In the genomic region with DNA sequence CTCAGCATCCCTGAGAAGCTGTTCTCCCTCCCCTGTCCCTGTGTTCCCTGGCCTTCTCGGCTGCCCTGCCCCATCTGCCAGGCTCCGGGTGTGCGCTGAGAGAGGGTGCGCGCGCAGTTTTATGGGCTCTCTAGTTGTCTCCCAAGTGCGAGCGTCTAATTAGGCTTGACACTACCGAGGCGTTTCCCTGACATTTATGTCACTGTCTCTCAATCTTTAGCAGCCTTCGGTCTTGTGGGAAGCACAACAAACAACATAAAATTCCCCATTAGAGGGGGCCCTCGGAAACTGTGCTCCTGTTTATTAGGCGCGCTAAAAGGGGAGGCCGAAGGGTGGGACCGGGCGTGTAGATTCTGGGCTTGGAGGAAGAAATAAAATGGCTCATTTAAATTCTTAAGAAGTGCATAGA, we compare ENCODE assay signal across 8 mouse cellular contexts.
DNase-seq lines count a peak whose midpoint lies in the region; ATAC-seq lines count a peak whose summit lies in the region.

No protein-coding gene starts in this region.

- no peak overlapping the region for H3K27ac ChIP-seq in liver, embryonic 16.5 days (ENCODE audit: low read length)
- no peak overlapping the region for H3K27ac ChIP-seq in stomach, embryonic 14.5 days (ENCODE audit: low read length)

- H3K4me1 ChIP-seq in liver, embryonic 16.5 days (ENCODE audit: control insufficient read depth, low read depth, low read length), result peaks cover 6% of the 10 kb centered on the region
- peaks cover 9% of the 10 kb centered on the region; the same call in 1 of the 2 replicates for H3K4me1 ChIP-seq in stomach, embryonic 14.5 days (ENCODE audit: control insufficient read depth, insufficient read depth, low read length)

- no peak overlapping the region for H3K9ac ChIP-seq in liver, embryonic 16.5 days (ENCODE audit: low read depth, low read length)
- H3K9ac ChIP-seq in stomach, embryonic 14.5 days (replicated peaks; ENCODE audit: low read depth, low read length), result no peak overlapping the region

- H3K36me3 ChIP-seq in liver, embryonic 16.5 days (ENCODE audit: control insufficient read depth, insufficient read depth), result no peaks in the 10 kb centered on the region
- H3K36me3 ChIP-seq in stomach, embryonic 14.5 days (ENCODE audit: control insufficient read depth, insufficient read depth, low read length), result no peaks in the 10 kb centered on the region

- 4% methylated on average over 17 of the region's 17 CpGs for WGBS in liver, embryonic 16.5 days (ENCODE audit: insufficient replicate concordance)
- WGBS in stomach, embryonic 14.5 days, result 5% methylated on average over 17 of the region's 17 CpGs

- peak overlapping the region; percentile 49 for H3K4me2 ChIP-seq in liver, embryonic 16.5 days (ENCODE audit: low read depth, low read length)
- H3K4me2 ChIP-seq in stomach, embryonic 14.5 days (replicated peaks; ENCODE audit: low read depth, low read length), result peak overlapping the region; percentile 52

- H3K27me3 ChIP-seq in liver, embryonic 16.5 days (ENCODE audit: control insufficient read depth, insufficient read depth, low read depth, low read length), result no peaks in the 10 kb centered on the region
- H3K27me3 ChIP-seq in stomach, embryonic 14.5 days (ENCODE audit: control insufficient read depth, insufficient read depth, low read length), result no peaks in the 10 kb centered on the region

- DNase-seq in adrenal gland, postnatal 25 days, result peak; percentile 9
- no peak for DNase-seq in adrenal gland, adult 18-20 months (ENCODE audit: low spot score in 2 of 2)
- DNase-seq in right cerebral cortex, postnatal 10 days (ENCODE audit: low spot score in 2 of 2), result peak; percentile 59 to 65
- no peak for DNase-seq in right cerebral cortex, adult 18-20 months
- no peak for DNase-seq in adrenal gland, adult 2 months

- H3K4me3 ChIP-seq in liver, embryonic 16.5 days (ENCODE audit: low read depth, low read length), result peak overlapping the region; percentile 21; the same call in 1 of the 2 replicates
- H3K4me3 ChIP-seq in stomach, embryonic 14.5 days (ENCODE audit: low read depth, low read length), result peak overlapping the region; percentile 19

- no peaks in the 10 kb centered on the region for H3K9me3 ChIP-seq in liver, embryonic 16.5 days (replicated peaks; ENCODE audit: control insufficient read depth, low read length)
- no peaks in the 10 kb centered on the region for H3K9me3 ChIP-seq in stomach, embryonic 14.5 days (ENCODE audit: control insufficient read depth, low read depth, low read length)

- ATAC-seq in hematopoietic stem cell, adult 5-6 weeks (replicated peaks in 1 of 2; ENCODE audit: insufficient read depth in 1 of 2, low FRiP score in 2 of 2, low TSS enrichment in 1 of 2, low read depth in 1 of 2, poor library complexity in 2 of 2, severe bottlenecking in 2 of 2), result peak; percentile 43 to 46; a peak in 2 of 4 replicates
- no peak for ATAC-seq in liver, embryonic 16.5 days (ENCODE audit: low read depth)
- ATAC-seq in stomach, embryonic 14.5 days (ENCODE audit: insufficient number of reproducible peaks, insufficient read depth, low FRiP score, low read depth), result no peak

Comparison
In these comparisons a context has a peak if more than half of its experiments do, and no peak if none do; other contexts are left out.
1. DNase-seq: peak in adrenal gland, postnatal 25 days (single experiment) and right cerebral cortex, postnatal 10 days (2 of 2); none in adrenal gland, adult 18-20 months (0 of 2), right cerebral cortex, adult 18-20 months (single experiment) and adrenal gland, adult 2 months (single experiment).
2. ATAC-seq: peak in hematopoietic stem cell, adult 5-6 weeks (2 of 2); none in liver, embryonic 16.5 days (single experiment) and stomach, embryonic 14.5 days (single experiment).